Mouse (Mus musculus) heart, adult 10 weeks (tissue): Measurements from ENCODE around the gene Ccdc66. TPM values are rescaled to one million over a fixed set of nuclear protein-coding genes. Genes with fewer than 3 reads are reported as not detected.

Experiments
- polyA plus RNA-seq: library from polyadenylated mRNA; stranded (reverse); fragments of 350-450 nt; fragmentation: Illumina TruSeq; extraction: RNeasy Lipid Tissue Mini Kit (QIAGEN cat#74804); gene quantifications from one replicate; pipeline ENCODE4 v1.2.3, GENCODE M21; 2014; ENCODE audit warnings: low read depth, low replicate concordance

The Ccdc66 gene
- polyA plus RNA-seq: 13.6 TPM

DNA sequence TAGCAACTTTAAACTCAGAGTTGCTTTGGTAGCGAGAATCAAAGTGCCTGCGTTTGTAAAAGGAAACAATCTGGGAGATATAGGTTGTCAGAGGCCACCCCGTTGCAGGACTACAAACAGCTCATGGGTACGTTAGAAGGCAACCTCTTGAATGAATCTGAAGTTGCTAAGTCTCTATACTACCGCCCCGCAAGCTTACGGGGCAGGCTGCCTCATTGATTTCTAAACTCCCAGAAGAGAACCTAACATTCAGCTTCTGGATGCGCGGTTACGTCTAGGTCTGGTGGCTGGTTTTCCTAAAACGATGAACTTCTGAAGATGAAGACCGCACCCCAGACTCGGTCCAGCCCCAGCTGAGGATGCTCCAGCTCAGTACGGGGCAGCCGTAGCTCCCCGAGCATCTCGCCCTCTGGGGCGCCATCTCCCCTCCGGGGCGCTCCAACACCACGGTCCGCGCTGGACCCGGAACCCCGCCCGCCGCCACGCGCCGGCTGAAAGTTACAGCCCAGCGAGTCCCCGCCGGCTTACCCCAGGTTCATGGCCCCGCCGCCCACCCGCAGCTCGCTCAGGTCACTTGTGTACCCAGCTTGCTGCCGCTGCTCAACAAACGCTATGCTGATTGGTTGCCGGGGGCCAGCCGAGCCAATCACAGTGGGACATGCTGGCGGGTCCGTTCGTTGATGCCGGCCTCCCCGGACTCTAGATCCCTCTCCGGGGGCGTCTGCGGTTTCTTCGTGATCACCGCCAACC, at the start of gene Ccdc66:
Gene Ccdc66 (minus strand): TSS at position 567 of the 750 bp plus-strand sequence.

Other genes with a start within 250 kb of the Ccdc66 start
- 16.4 TPM for gene Fam208a, start 79.6 kb downstream of the Ccdc66 start, polyA plus RNA-seq
- gene Erc2, start 114.0 kb upstream of the Ccdc66 start, polyA plus RNA-seq: 0.68 TPM